Mouse (Mus musculus) liver, embryonic 14.5 days (tissue): ENCODE data around the gene Farp1.

Experiments
- CTCF ChIP-seq: IDR thresholded peaks from 2 replicates; pipeline ENCODE4 v1.5.1; 2016; ENCODE audit warnings: antibody characterized with exemption, low read depth, control low read depth
- EP300 ChIP-seq: IDR thresholded peaks from 2 replicates; pipeline ENCODE4 v1.6.1; 2016; ENCODE audit warnings: antibody characterized with exemption, low read depth

DNA sequence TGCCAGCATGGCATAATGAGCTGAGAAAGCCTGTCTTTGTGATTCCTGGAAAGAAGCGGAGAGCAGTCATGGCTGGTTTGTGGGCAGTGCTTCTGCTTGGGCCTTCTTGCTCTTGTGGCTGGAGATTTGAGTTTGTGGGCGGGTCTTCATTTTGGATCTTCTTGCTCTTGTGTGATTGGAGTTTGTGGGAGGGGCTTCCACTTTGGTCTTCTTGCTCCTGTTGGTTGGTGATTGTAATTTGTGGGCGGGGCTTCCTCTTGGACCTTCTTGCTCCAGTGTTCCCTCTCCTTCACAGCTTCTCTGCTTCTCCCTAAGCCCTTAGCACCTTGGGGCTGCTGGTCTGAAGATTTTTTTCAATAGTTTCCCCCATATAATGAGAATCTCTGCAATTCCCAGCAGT lies 90.7 kb downstream of the Farp1 start:
- TF ChIP-seq CTCF, result no peak
- no peak for TF ChIP-seq EP300
